Comparison of ENCODE assay signal across 28 mouse cellular contexts in genomic region chr1:128557953-128558352, GRCm38 (mm10). TPM values are rescaled to one million over a fixed set of nuclear protein-coding genes. Genes with fewer than 3 reads are reported as not detected.
A peak's percentile ranks its signal among the peaks of the same experiment; 100 is the strongest.
DNase-seq lines count a peak whose midpoint lies in the region; ATAC-seq and TF ChIP-seq lines count a peak whose summit lies in the region.
"Had no signal": no experiment of that assay in that cellular context is flagged by ENCODE, and none has a peak within 500 bp of the region (broad histone marks: within the 10 kb centered on the region; RNA-seq: fewer than 3 reads in every experiment).

No protein-coding gene starts in this region.

- no peaks in the 10 kb centered on the region for H3K9me3 ChIP-seq in embryonic facial prominence, embryonic 14.5 days (ENCODE audit: control insufficient read depth, low read length)
- no peaks in the 10 kb centered on the region for H3K9me3 ChIP-seq in embryonic facial prominence, embryonic 10.5 days
- no peaks in the 10 kb centered on the region for H3K9me3 ChIP-seq in lung, embryonic 16.5 days (ENCODE audit: control insufficient read depth, low read length)
- no peaks in the 10 kb centered on the region for H3K9me3 ChIP-seq in limb, embryonic 14.5 days (ENCODE audit: control insufficient read depth, low read length)
- H3K9me3 ChIP-seq: forebrain, embryonic 15.5 days; liver, embryonic 12.5 days; megakaryocyte, embryonic 14.5 days; midbrain, embryonic 12.5 days; neural tube, embryonic 12.5 days had no signal

- no peak overlapping the region for H3K4me2 ChIP-seq in embryonic facial prominence, embryonic 14.5 days (ENCODE audit: low read depth, low read length)
- H3K4me2 ChIP-seq in lung, embryonic 16.5 days (ENCODE audit: low read depth, low read length), result no peak overlapping the region
- H3K4me2 ChIP-seq in limb, embryonic 14.5 days (replicated peaks; ENCODE audit: low read depth, low read length, severe bottlenecking), result no peak overlapping the region
- H3K4me2 ChIP-seq: forebrain, embryonic 15.5 days; heart, embryonic 11.5 days; hindbrain, embryonic 14.5 days; liver, embryonic 12.5 days; midbrain, embryonic 12.5 days; neural tube, embryonic 12.5 days had no signal

- H3K9ac ChIP-seq in embryonic facial prominence, embryonic 14.5 days (ENCODE audit: low read depth, low read length), result no peak overlapping the region
- H3K9ac ChIP-seq in lung, embryonic 16.5 days (ENCODE audit: low read length), result no peak overlapping the region
- no peak overlapping the region for H3K9ac ChIP-seq in limb, embryonic 14.5 days (ENCODE audit: low read depth, low read length, severe bottlenecking)
- H3K9ac ChIP-seq: forebrain, embryonic 15.5 days; hindbrain, embryonic 14.5 days; liver, embryonic 12.5 days; liver, postnatal 0 days; midbrain, embryonic 12.5 days; neural tube, embryonic 12.5 days had no signal

- WGBS in embryonic facial prominence, embryonic 14.5 days, result 77% methylated on average over 4 of the region's 4 CpGs
- 91% methylated on average over 4 of the region's 4 CpGs for WGBS in embryonic facial prominence, embryonic 10.5 days
- WGBS in lung, embryonic 16.5 days, result 49% methylated on average over 4 of the region's 4 CpGs
- 63% methylated on average over 4 of the region's 4 CpGs for WGBS in lung, adult 2 months
- 74% methylated on average over 4 of the region's 4 CpGs for WGBS in limb, embryonic 14.5 days

- intact Hi-C loops in heart, postnatal 10 days (cut with DNase I), result no loop called here
- intact Hi-C loops in gastrocnemius, postnatal 36 days (cut with DNase I), result no loop called here

- no peaks in the 10 kb centered on the region for H3K4me1 ChIP-seq in embryonic facial prominence, embryonic 14.5 days (ENCODE audit: control insufficient read depth, insufficient read depth, low read length)
- H3K4me1 ChIP-seq in embryonic facial prominence, embryonic 10.5 days, result peaks cover 8% of the 10 kb centered on the region
- peaks cover 3% of the 10 kb centered on the region; the same call in 1 of the 2 replicates for H3K4me1 ChIP-seq in lung, embryonic 16.5 days (replicated peaks; ENCODE audit: control insufficient read depth, insufficient read depth, low read length)
- H3K4me1 ChIP-seq in lung, adult 2 months (ENCODE audit: control insufficient read depth, insufficient read depth, low read length), result no peaks in the 10 kb centered on the region
- H3K4me1 ChIP-seq in limb, embryonic 14.5 days (ENCODE audit: control insufficient read depth, insufficient read depth, low read length), result 0 out of 2 replicates have a peak, but pooled peaks cover 6% of the 10 kb centered on the region
- H3K4me1 ChIP-seq: neural tube, embryonic 12.5 days had no signal

- no peak for TF ChIP-seq POLR2A in lung, adult 2 months (IDR thresholded peaks at IDR 0.05; ENCODE audit: borderline replicate concordance, extremely low read depth, low read depth, low read length)
- no peak for TF ChIP-seq POLR2A in limb, embryonic 14.5 days (IDR thresholded peaks at IDR 0.05; ENCODE audit: borderline replicate concordance, extremely low read depth, insufficient read depth, insufficient read length)

- no peak overlapping the region for H3K27ac ChIP-seq in embryonic facial prominence, embryonic 14.5 days (replicated peaks; ENCODE audit: low read depth, low read length)
- no peak overlapping the region for H3K27ac ChIP-seq in embryonic facial prominence, embryonic 10.5 days (replicated peaks)
- no peak overlapping the region for H3K27ac ChIP-seq in lung, embryonic 16.5 days (ENCODE audit: low read length)
- no peak overlapping the region for H3K27ac ChIP-seq in limb, embryonic 14.5 days (replicated peaks; ENCODE audit: low read depth, low read length)
- H3K27ac ChIP-seq: forebrain, embryonic 15.5 days; hindbrain, embryonic 14.5 days; liver, embryonic 12.5 days; midbrain, embryonic 12.5 days; neural tube, embryonic 12.5 days had no signal

- no peaks in the 10 kb centered on the region for H3K36me3 ChIP-seq in embryonic facial prominence, embryonic 14.5 days (ENCODE audit: control insufficient read depth, insufficient read depth, low read length)
- H3K36me3 ChIP-seq in embryonic facial prominence, embryonic 10.5 days (replicated peaks), result no peaks in the 10 kb centered on the region
- H3K36me3 ChIP-seq in lung, embryonic 16.5 days (ENCODE audit: control insufficient read depth, insufficient read depth, low read length), result no peaks in the 10 kb centered on the region
- H3K36me3 ChIP-seq in limb, embryonic 14.5 days (ENCODE audit: control insufficient read depth, insufficient read depth, low read length), result no peaks in the 10 kb centered on the region
- H3K36me3 ChIP-seq: forebrain, embryonic 15.5 days; liver, embryonic 12.5 days; midbrain, embryonic 12.5 days; neural tube, embryonic 12.5 days had no signal

- TF ChIP-seq CTCF in lung, adult 2 months (IDR thresholded peaks at IDR 0.05; ENCODE audit: insufficient read depth, low read length), result no peak

- no peak overlapping the region for H3K4me3 ChIP-seq in embryonic facial prominence, embryonic 14.5 days (ENCODE audit: low read depth, low read length)
- H3K4me3 ChIP-seq in embryonic facial prominence, embryonic 10.5 days, result no peak overlapping the region
- no peak overlapping the region for H3K4me3 ChIP-seq in lung, embryonic 16.5 days (ENCODE audit: low read length)
- H3K4me3 ChIP-seq in lung, adult 2 months (replicated peaks; ENCODE audit: extremely low read depth, low read depth, low read length), result no peak overlapping the region
- no peak overlapping the region for H3K4me3 ChIP-seq in limb, embryonic 14.5 days (replicated peaks; ENCODE audit: low read length)
- H3K4me3 ChIP-seq: forebrain, embryonic 15.5 days; liver, embryonic 12.5 days; megakaryocyte, embryonic 14.5 days; midbrain, embryonic 12.5 days; myocyte; neural tube, embryonic 12.5 days had no signal

- peak; percentile 79 for DNase-seq in embryonic facial prominence, embryonic 14.5 days (ENCODE audit: low spot score)
- DNase-seq in embryonic facial prominence, embryonic 10.5 days (ENCODE audit: low spot score), result no peak
- peak; percentile 30 to 39 for DNase-seq in heart, postnatal 10 days
- no peak for DNase-seq in heart, adult 8-10 months (ENCODE audit: low spot score)
- DNase-seq in lung, adult 2 months, result no peak
- DNase-seq in limb, embryonic 14.5 days (ENCODE audit: low spot score), result peak; percentile 77
- no peak for DNase-seq in gastrocnemius, postnatal 36 days
- DNase-seq: adrenal gland, postnatal 36 days; cerebellum, adult 18-20 months; cerebellum, postnatal 25 days; gastrocnemius, postnatal 10 days; heart, adult 11 months; kidney, adult 9 months; kidney, postnatal 10 days; layer of hippocampus, adult 9-11 months; liver, postnatal 0 days; right cerebral cortex, adult 18-20 months; thymus, postnatal 4 days had no signal

- H3K27me3 ChIP-seq in embryonic facial prominence, embryonic 14.5 days (replicated peaks; ENCODE audit: control insufficient read depth, insufficient read depth, low read length), result no peaks in the 10 kb centered on the region
- H3K27me3 ChIP-seq in embryonic facial prominence, embryonic 10.5 days (replicated peaks; ENCODE audit: low read depth, poor library complexity, severe bottlenecking), result no peaks in the 10 kb centered on the region
- H3K27me3 ChIP-seq in lung, embryonic 16.5 days (ENCODE audit: control insufficient read depth, insufficient read depth, low read depth, low read length), result no peaks in the 10 kb centered on the region; the same call in 1 of the 2 replicates
- H3K27me3 ChIP-seq in limb, embryonic 14.5 days (ENCODE audit: control insufficient read depth, insufficient read depth, low read length), result no peaks in the 10 kb centered on the region
- H3K27me3 ChIP-seq: forebrain, embryonic 15.5 days; liver, embryonic 12.5 days; megakaryocyte, embryonic 14.5 days; midbrain, embryonic 12.5 days; neural tube, embryonic 12.5 days had no signal

- ATAC-seq in embryonic facial prominence, embryonic 14.5 days (ENCODE audit: low read depth), result no peak
- peak; percentile 88 for ATAC-seq in lung, embryonic 16.5 days (ENCODE audit: low read depth)
- peak; percentile 67 for ATAC-seq in limb, embryonic 14.5 days (ENCODE audit: low FRiP score, low read depth)
- ATAC-seq: forebrain, embryonic 15.5 days; intestine, postnatal 0 days; liver, embryonic 12.5 days; liver, postnatal 0 days had no signal

RNA-seq across cellular contexts. Expression of gene Cxcr4, which starts 34.1 kb away (rescaled TPM):
- 6.7 and 7.1 TPM in 2 replicates for polyA plus RNA-seq in embryonic facial prominence, embryonic 14.5 days (2014; fragmentation: Nextera tagmentation; extraction: Ambion mirVana)
- 4.8 and 6.0 TPM in 2 replicates for polyA plus RNA-seq in embryonic facial prominence, embryonic 10.5 days (2016; fragmentation: Nextera tagmentation; extraction: Ambion mirVana)
- total RNA-seq in heart, postnatal 10 days (2021), result 10 to 100 TPM; 13.2 to 20.6 TPM
- 1 to 10 TPM; 5.0 to 8.6 (median 6.9) TPM for total RNA-seq in heart, adult 8-10 months (2022)
- 9.0 and 9.1 TPM in 2 replicates for polyA plus RNA-seq in lung, embryonic 16.5 days (2015; fragmentation: Nextera tagmentation; extraction: Ambion mirVana)
- 163 and 178 TPM in 2 replicates for polyA plus RNA-seq in lung, adult 2 months (2012; rRNA removed)
- polyA plus RNA-seq in limb, embryonic 14.5 days (2012; rRNA removed), result 28.6 and 37.5 TPM in 2 replicates
- polyA plus RNA-seq in limb, embryonic 14.5 days (2014; fragmentation: Nextera tagmentation; extraction: Ambion mirVana), result 2.9 and 3.6 TPM in 2 replicates
- 1 to 10 TPM; 3.2 to 3.5 TPM for total RNA-seq in gastrocnemius, postnatal 36 days (2021)

Comparison
In these comparisons a context has a peak if more than half of its experiments do, and no peak if none do; other contexts are left out.
1. DNase-seq: peak in embryonic facial prominence, embryonic 14.5 days (single experiment), heart, postnatal 10 days (2 of 2) and limb, embryonic 14.5 days (single experiment); none in embryonic facial prominence, embryonic 10.5 days (single experiment), heart, adult 8-10 months (single experiment), lung, adult 2 months (single experiment) and gastrocnemius, postnatal 36 days (0 of 2).